Mouse (Mus musculus) T-cell, adult 2 months (primary cell): ENCODE data around the gene Sbf2.
A peak's percentile ranks its signal among the peaks of the same experiment; 100 is the strongest.

Experiments used
- DNase-seq: peaks from one replicate; pipeline ENCODE4 v3.0.0; 2022; ENCODE audit warnings: low spot score

Sbf2 gene

DNA sequence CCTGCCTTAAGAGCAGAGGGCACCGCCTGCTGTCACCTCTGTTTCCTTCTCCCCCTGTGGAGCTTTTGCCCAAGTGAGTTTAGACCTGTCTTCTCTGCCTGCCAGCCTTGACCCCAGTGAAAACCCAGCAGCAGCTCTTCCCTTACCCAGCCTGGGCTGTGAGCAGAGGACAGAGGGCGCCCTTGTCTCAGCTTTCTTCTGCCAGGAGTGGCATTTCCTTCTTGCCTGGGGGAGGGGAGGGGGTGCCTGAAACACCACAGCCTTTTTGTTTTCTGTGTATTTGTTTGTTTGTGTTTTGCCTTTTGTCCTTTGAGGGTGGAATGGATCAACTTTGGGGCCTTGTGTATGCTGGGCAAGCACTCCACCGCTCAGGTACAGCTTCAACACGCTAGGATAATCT, 342.3 kb downstream of the Sbf2 start:
- DNase-seq = no peak

DNA sequence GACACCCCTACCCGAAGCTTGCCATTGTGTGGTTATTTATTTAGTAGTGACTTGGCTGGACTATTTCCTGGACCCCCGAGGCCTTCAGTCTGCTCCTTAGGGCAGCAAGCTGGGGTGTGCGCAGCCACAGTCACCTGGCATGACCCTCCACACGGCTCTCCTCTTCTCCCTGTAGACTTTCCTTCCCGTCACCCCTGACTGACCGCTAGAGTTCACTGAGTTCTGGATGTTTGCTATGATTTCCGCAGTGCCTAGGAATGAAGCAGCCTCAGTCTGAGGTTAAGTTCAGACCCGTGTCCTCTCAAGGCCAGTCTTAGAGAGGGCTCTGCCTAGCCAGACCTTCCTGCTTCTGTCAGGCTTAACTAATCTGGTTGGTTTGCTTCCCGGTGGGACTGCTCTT, 342.9 kb downstream of the Sbf2 start:
- DNase-seq = no peak

DNA sequence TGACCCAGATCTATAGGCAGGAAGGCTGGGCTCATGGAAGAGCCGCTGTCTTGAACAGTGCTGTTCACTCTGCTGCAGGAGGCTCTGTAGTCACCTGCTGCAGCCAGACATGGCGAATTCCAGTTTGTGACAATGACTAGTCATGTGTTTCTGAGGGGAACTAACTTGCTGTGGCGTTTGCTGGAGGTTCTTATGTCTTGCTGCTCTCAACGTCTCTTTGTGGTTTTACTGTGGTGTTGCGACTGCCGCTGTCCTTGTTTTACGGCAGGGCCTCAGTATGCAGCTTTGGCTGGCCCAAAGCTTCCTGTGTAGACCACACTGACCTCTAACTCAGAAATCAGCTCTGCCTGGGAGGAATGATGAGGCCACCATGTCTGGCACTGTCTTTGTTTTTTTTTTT, 344.3 kb downstream of the Sbf2 start:
- DNase-seq = no peak

DNA sequence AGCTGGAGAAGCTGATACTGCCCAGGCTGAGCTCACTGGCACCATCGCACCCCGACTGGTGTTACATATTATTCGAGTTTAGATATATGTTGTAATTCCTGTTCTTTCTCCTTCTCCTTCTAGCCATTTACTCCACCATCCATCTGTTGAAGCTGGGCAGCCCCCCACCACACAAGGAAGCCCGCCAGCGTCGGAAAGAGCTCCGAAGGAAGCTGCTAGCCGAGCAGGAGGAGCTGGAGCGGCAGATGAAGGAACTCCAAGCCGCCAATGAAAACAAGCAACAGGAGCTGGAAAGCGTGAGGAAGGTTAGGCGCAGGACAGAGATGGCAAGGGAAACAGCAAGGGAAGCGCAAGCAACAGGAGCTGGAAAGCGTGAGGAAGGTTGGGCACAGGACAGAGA, 344.9 kb downstream of the Sbf2 start:
- DNase-seq = no peak

DNA sequence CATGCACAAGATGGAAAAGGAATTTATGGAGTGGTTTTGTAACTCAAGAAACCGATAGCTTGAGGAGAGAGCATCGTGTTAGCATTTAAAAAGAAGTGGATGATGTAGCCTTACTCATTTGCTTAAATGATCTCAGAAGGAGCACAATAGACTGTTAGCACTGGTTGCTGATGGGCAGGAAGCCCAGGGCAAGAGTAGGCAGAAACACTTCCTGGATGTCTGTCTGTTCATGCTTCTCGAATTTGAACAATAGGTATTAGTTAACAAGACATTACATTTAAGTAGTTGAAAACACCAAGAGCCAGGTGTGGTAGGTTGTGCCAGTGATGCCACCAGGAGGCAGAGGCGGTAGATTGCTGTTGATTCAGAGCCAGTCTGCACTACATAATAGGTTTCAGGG, 346.2 kb downstream of the Sbf2 start:
- no peak for DNase-seq

DNA sequence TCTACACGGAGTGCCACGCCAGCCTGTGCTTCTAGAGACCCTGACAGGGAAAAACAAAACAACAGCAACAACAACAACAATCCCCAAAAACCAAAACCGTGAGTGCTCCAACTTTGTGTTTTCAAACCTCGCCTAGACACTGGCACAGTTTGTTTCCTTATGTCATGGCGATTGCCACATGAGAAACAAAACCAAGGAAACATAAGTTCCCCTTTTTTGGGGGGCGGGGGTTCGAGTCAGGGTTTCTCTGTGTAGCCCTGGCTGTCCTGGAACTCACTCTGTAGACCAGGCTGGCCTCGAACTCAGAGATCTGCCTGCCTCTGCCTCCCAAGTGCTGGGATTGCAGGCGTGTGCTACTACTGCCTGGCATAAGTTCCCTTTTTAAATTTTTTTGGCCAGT, 346.7 kb downstream of the Sbf2 start:
- no peak for DNase-seq

DNA sequence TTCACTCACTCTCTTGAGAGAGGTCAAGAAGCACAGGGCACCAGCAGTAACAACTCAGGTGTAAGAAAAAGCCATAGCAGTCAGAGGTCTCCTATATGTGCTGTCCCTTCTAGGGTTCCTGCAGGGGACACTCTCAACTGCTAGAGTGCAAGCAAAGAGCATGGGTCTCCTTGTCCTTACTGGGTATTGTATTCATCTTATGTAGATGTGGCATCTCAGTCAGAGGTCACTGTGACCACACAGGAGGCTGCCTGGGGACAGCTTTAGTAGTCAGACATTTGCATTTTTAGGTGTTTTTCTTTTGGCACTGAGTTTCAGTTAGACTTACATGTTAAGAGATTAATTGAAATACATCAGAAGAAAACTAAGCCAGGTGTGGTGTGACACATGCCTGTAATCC, 347.7 kb downstream of the Sbf2 start:
- DNase-seq = no peak

DNA sequence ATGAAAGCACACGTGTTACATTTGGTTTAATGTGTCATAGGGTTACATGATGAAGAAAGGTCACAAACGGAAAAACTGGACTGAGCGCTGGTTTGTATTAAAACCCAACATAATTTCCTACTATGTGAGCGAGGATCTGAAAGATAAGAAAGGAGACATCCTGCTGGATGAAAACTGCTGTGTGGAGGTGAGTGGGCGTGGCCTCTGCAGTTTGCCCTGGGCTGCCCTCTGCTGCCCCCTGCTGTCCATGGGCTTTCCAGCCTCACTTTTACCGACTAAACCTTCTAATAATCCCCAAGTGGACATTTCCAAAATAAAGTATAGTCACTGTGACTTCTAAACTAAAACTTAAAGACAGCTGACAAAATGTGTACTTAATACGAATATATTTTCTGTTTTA, 348.9 kb downstream of the Sbf2 start:
- DNase-seq = peak; percentile 78

DNA sequence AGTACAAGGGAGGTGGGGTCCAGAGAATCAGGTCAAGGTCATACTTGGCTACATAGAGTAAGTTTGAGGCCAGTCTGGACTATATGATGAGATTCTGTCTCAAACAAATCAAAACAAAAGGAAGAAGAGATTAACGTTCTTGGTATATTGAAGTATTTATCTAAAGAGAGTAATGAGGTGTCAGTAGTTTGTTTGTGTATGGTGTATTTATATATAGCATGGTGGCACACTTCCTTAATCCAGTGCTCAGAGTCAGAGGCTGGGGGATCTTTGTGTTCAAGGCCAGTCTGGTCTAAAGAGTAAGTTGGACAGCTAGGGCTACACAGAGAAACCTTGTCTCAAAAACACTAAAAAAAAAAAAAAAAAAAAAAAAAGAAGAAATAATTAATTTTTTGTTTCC, 351.2 kb downstream of the Sbf2 start:
- DNase-seq = no peak

DNA sequence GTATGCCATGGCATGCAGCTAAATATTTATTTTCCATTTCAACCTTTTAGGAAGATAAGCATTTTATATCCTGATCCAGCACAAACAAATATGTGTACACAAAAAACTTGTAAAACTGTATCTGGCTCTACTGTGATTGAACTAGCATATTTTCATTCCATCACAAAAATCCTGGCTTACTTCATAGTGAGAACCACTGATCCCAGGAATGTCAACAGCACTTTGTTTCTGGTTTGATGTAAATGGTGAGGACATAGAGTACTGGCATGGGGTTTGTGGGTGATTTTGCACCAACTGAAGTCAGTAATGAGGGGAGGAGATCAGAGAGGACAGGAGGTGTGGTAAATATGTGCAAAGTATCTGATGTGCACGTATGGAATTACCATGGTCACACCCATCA, 352.1 kb downstream of the Sbf2 start:
- DNase-seq = no peak

DNA sequence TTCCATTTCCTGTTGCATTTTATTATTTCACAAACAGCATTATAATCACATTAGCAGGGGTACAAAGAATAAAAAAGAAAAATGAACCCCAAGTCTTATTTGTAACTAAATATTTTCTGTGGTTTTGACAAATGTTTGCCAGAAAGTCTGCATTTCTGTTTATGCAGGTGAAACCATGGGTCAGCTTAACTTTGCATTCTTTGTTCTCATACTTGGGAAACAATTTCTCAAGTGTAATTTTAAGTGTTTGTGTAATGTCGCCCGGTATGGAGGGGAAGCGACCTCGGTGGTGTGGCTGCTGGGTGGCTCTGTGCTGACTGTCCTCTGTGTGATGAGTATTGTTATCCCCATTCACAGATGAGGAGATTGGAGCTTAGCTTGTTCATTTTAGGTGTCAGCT, 352.9 kb downstream of the Sbf2 start:
- DNase-seq = no peak

DNA sequence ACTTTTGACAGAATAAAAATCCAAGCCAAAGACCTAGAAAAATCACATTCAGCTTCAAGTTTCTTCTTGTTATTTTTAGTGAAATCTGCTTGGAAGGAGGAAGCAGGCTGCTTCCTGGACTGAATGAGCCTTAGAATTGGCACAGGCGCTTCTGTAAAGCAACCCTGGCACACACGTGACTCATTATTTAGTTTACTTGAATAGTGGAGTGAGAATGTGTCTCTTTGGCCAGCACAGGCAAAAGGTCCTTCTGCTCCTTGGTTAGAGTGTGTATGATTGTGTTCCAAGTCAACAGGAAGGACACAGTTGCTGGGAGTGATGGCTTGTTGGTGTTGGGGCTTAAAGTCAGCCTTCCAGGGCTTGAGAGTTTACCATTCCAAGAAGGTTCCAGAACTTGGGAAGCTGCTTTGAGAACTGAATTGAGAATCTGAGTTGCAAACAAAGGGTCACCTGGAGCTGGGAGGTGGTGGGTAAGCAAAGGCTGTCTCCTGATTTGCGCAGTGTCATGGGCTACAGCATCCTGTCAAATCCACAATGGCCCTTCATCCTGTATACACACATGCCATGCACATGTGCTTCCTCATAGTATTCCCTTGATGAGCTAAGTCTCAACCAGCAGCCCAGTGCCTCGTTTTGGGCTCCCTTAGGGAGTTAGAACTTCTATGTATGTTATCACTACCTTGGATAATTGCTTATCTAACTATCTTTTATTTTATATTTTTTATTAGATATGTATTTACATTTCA, 354.6 kb downstream of the Sbf2 start:
- DNase-seq = no peak

DNA sequence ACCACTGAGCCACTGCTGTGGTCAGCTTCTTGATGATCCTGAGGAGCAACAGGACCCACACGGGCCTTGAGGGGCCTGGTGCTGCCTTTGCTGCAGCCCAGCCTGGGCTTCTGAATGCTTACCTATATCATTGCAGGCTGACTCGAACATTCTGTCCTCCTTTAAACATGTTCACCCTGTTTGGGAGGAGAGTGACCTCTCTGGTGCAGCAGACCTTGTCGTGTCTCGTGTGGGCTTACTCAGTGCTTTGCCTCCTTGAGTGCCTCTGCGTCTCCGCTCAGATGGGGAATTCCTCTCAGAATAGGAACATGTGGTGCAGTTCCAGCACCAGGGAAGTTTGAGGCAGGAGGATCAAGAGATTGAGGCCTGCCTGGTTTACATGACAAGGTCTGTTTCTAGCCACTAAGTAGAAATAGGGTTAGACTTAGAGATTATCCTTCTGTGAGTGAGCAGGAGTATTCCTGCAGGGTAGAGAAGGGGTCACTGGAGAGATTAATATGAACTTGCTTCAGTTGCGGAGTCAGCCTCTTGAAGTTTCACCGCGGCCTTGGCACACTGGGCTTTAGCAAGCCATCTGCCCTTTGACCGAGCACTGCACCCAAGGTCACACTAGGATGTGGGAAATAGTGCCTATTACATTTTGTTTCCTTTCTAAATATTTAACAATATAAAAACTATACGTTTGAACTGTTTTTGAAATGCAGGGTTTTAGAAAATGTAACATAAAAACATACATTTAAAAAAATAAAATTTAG, 356.3 kb downstream of the Sbf2 start:
- DNase-seq = no peak
